Mouse (Mus musculus): Measurements from ENCODE around the gene Rnaseh2a. TPM values are rescaled to one million over a fixed set of nuclear protein-coding genes. Genes with fewer than 3 reads are reported as not detected.

The Rnaseh2a gene
- polyA plus RNA-seq (2015; fragmentation: Nextera tagmentation; extraction: Ambion mirVana): 55.0 and 55.6 TPM in 2 replicates

DNA sequence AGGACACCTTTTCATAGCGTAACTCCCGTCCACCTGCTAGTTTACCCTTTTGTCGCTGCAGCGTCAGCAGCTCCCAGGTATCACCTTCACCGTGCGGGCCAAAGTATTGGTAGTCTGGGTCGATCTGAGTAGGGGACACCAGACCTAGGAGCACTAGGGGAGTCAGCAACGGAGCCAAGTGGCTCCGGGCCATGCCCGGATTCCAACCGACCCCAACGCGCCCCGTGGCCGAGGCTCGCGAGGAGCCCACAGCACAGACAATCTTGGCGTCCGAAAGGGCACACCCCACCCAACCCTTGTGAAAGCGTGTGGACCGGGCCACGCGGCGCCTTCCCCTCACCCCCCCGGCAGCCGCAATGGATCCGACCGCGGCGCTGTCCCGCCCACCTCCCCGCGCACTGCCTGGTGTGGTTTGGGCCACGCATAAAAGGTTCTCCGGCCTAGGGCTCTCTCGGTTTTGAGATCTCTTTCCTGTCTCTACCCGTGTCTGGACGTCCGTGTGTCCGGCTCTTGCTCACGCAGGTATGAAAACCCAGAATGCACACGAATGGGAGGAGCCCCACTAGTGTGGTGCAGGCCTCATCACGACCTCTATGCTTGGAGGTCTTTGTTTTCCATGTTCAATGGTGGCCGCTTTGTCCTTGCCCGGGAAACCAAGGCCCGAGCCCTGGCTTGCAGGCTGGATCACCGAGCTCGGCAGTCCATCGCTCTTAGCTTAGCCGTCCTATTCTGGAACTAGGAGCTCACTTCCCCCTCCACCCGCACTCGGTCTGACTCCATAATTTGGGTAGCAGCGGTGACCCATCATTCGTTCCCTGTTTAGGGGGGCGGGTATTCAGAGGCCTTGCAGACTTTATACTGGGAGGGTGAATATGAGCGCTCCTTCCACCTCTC is at the start of gene Rnaseh2a, which contains the start of the genes Gm49661 and Prdx2:
Gene Rnaseh2a, minus strand, starts transcription at position 527 of the 894 bp plus-strand sequence.
Gene Gm49661, minus strand, starts transcription at position 193 of the 894 bp plus-strand sequence.
Gene Prdx2, plus strand, starts transcription at position 347 of the 894 bp plus-strand sequence.
- H3K36me3 ChIP-seq: peaks cover 35% of the 10 kb centered on the region
- H3K4me1 ChIP-seq (replicated peaks): peaks cover 60% of the 10 kb centered on the region
- H3K27me3 ChIP-seq: no peaks in the 10 kb centered on the region
- under 1% methylated on average over 56 of the region's 56 CpGs for WGBS
- peak within 1 kb of the TSS; percentile 99 for H3K9ac ChIP-seq
- peak within 1 kb of the TSS; percentile 87 for H3K4me3 ChIP-seq
- peak within 1 kb of the TSS; percentile 98 for H3K4me2 ChIP-seq
- no peaks in the 10 kb centered on the region for H3K9me3 ChIP-seq
- H3K27ac ChIP-seq (replicated peaks): peak within 1 kb of the TSS; percentile 87
- peak; percentile 66 for ATAC-seq (ENCODE audit: low read depth)

DNA sequence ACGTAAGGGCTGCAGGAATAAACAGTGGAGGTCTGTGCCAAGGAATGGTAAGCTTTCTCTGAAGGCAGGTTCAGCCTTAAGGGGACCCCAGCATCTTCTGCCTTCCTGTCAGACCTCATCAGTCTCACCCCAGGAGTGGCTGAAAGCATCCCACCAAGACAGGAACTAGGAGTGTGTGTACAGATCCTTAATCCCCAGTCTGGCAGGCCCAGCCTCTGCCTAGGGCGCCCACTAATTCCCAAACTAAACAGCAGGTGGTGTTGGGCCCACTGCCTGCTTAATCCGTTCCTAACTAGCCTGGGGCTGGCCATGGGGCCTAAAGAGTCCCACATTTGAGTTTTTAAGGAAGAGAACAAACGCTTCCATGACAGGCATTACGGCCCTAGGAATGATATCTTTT is 47.6 kb upstream of the Rnaseh2a start:
- H3K4me3 ChIP-seq: no peak overlapping the region
- H3K9ac ChIP-seq: no peak overlapping the region
- 66% methylated on average over 5 of the region's 5 CpGs for WGBS
- H3K4me2 ChIP-seq: no peak overlapping the region
- no peaks in the 10 kb centered on the region for H3K9me3 ChIP-seq
- H3K27ac ChIP-seq (replicated peaks): no peak overlapping the region
- H3K36me3 ChIP-seq: peaks cover 56% of the 10 kb centered on the region
- no peak for ATAC-seq (ENCODE audit: low read depth)
- H3K4me1 ChIP-seq (replicated peaks): peaks cover 6% of the 10 kb centered on the region; the same call in 1 of the 2 replicates
- peaks cover 29% of the 10 kb centered on the region for H3K27me3 ChIP-seq

DNA sequence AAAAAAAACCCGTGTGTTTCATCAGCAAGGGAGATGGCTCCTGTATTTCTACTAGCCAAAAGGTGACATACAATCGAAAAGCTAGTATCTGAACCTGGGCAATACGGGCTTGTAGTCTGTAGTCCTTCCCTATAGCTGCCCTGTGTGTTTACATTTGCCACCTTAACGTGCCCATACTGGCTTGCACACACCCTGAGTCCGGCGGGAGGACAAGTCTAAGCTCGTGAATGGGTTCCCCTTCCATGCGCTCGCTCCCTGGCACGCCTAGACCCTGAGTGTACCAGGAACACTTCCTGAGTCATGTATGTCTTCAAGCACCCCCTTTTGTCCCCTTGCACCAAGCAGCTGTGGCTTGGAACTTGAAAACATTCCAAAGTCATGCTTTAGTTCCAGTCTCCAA is 47.2 kb upstream of the Rnaseh2a start:
- ATAC-seq (ENCODE audit: low read depth): no peak
- Histone ChIP-seq H3K36me3 (peaks cover 51% of the 10 kb centered on the region), H3K9ac (no peak overlapping the region), H3K9me3 (no peaks in the 10 kb centered on the region), H3K27me3 (peaks cover 34% of the 10 kb centered on the region), H3K4me3 (no peak overlapping the region), H3K27ac (replicated peaks) (no peak overlapping the region), H3K4me1 (replicated peaks) (peaks cover 6% of the 10 kb centered on the region; the same call in 1 of the 2 replicates), H3K4me2 (no peak overlapping the region)
- 77% methylated on average over 10 of the region's 10 CpGs for WGBS

DNA sequence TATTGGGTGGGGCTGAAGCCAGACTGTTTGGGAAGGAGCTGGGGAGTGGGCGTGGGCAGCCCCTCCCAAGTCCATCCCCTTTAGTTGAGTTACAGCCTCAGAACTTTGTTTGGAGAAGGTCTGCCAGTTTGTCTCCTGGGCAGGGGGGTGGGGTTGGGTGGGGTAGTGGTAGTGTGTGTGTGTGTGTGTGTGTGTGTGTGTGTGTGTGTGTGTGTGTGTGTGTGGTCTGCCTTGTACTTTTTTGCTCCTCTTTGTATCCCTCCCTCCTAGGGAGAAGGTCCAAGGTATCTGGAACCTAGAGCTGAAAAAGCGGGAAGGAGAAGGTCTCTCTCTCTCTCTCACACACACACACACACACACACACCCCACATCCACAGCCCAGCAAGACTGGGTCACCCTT is 44.9 kb upstream of the Rnaseh2a start, which contains the start of gene Best2:
Gene Best2, minus strand, starts transcription at position 101 of the 400 bp plus-strand sequence.
- peak within 1 kb of the TSS; percentile 33 for H3K4me3 ChIP-seq
- peaks cover 9% of the 10 kb centered on the region; the same call in 1 of the 2 replicates for H3K4me1 ChIP-seq (replicated peaks)
- peak within 1 kb of the TSS; percentile 65 for H3K9ac ChIP-seq
- peaks cover 51% of the 10 kb centered on the region for H3K27me3 ChIP-seq
- H3K9me3 ChIP-seq: no peaks in the 10 kb centered on the region
- H3K27ac ChIP-seq (replicated peaks): no peak within 1 kb of the TSS
- no peak for ATAC-seq (ENCODE audit: low read depth)
- H3K36me3 ChIP-seq: peaks cover 28% of the 10 kb centered on the region
- WGBS: 64% methylated on average over 2 of the region's 2 CpGs
- peak within 1 kb of the TSS; percentile 64 for H3K4me2 ChIP-seq

DNA sequence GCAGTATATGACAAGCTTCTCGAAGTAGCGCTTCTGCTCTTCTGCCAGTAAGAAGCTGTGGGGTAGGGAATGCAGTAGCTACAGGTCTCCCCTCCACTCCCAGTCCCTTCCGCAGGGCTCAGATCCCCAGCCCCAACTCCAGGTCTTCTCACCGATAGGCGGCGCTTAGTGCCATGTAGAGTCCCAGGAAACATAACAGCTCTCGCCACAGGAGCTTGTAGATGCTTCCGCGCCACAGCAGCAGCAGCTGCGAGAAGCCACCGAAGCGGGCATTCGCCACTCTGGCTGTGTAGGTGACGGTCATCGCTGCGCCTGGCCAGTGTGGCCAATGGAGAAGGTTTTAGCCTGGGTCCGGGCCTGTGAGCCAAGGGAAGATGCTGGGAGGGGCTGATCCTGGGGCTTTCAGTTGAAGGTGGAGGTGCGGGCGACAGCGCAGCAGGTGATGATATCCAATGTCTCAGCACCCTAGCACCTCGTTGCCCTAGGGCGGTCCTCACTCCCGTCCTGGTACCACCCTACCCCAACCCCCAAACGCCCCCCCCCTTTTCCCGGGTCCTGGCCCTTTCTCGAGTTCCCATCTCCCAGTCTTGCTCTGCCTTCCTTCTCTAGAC is 43.8 kb upstream of the Rnaseh2a start:
- Histone ChIP-seq H3K27me3 (peaks cover 60% of the 10 kb centered on the region), H3K4me1 (replicated peaks) (peaks cover 9% of the 10 kb centered on the region; the same call in 1 of the 2 replicates), H3K4me3 (peak overlapping the region; percentile 33), H3K36me3 (peaks cover 17% of the 10 kb centered on the region), H3K9me3 (no peaks in the 10 kb centered on the region), H3K27ac (replicated peaks) (no peak overlapping the region), H3K9ac (peak overlapping the region; percentile 65), H3K4me2 (peak overlapping the region; percentile 64)
- WGBS: 4% methylated on average over 25 of the region's 26 CpGs
- peak; percentile 80; the same call in 1 of the 2 replicates for ATAC-seq (ENCODE audit: low read depth)

DNA sequence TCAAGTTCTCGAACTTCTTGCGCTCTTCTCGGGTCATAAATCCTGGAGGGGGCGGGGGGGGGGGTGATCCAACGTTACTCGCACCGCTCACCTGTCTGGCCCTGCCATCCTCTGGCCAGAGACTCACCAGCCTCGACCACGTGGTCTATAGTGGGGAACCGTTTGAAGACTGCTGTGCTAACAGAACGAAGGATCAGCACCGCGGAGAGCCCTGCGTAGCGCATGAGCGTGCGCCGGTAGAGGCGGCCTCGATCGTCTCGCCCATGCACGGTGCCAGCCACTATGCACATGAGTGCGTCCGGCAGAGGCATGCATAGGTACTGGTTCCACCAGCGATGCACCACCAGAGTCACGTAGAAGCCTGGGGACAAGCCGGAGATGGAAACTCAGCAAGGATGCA is 41.7 kb upstream of the Rnaseh2a start:
- ATAC-seq (ENCODE audit: low read depth): no peak
- WGBS: 17% methylated on average over 28 of the region's 28 CpGs
- no peak overlapping the region for H3K9ac ChIP-seq

DNA sequence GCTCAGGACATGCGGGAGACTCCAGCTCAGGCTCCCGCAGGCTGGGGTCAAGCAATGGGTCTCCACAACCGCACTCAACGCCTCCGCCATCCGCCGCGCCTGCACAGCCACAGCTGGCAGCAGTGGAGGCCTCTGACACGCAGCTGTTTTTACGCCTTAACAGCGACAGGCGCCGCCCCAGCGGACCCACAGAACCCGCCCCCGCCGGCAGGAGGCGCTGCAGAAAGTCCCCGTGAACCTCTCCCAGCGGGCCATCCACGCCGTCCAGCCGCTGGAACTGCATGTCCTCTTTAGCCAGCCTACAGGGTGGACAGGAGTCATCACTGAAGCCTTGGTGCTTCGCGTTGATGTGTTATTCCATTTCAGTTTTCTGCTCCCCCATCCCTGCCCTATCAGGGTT is 38.1 kb upstream of the Rnaseh2a start:
- Histone ChIP-seq H3K4me1 (replicated peaks) (0 out of 2 replicates have a peak, but pooled peaks cover 3% of the 10 kb centered on the region), H3K4me2 (no peak overlapping the region), H3K36me3 (peaks cover 4% of the 10 kb centered on the region; the same call in 1 of the 2 replicates), H3K27me3 (peaks cover 58% of the 10 kb centered on the region), H3K9ac (no peak overlapping the region), H3K9me3 (no peaks in the 10 kb centered on the region), H3K27ac (replicated peaks) (no peak overlapping the region), H3K4me3 (no peak overlapping the region)
- ATAC-seq (ENCODE audit: low read depth): no peak
- 18% methylated on average over 25 of the region's 25 CpGs for WGBS

More for the DNA sequence above, 41.7 kb upstream of the Rnaseh2a start:
- Histone ChIP-seq H3K9me3 (no peaks in the 10 kb centered on the region), H3K27me3 (peaks cover 73% of the 10 kb centered on the region), H3K4me2 (no peak overlapping the region), H3K4me1 (replicated peaks) (peaks cover 9% of the 10 kb centered on the region; the same call in 1 of the 2 replicates), H3K27ac (replicated peaks) (no peak overlapping the region), H3K4me3 (no peak overlapping the region), H3K36me3 (no peaks in the 10 kb centered on the region)

DNA sequence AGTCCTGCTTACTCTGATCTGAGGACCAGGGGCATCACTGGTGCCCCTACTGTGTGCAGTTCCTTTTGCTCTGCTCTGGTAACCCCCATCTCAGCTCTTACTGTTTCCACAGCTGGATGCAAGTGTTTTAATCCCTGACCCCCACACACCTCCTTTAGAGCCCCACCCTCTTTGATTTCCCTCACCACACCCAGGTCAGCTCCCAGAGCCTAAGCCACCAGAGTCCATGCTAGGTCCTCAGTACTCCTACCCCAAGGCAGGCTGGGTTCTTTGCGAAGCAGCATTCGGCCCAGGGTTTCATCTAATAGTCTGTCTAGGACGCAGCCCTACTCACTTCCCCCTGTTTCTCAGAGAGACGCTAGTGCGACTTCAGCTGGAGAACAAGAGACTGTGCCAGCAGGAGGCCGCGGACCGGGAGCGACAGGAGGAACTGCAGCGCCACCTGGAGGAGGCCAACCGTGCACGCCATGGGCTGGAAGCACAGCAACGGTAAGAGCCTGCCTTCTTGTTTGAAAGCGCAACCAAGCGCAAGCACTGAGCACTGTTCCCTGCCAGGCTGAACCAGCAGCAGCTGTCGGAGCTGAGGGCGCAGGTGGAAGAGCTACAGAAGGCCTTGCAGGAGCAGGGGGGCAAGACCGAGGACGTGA is 28.2 kb upstream of the Rnaseh2a start:
- ATAC-seq (ENCODE audit: low read depth): peak; percentile 73
- Histone ChIP-seq H3K9me3 (no peaks in the 10 kb centered on the region), H3K36me3 (peaks cover 18% of the 10 kb centered on the region), H3K4me3 (no peak overlapping the region), H3K9ac (peak overlapping the region; percentile 58; the same call in 1 of the 2 replicates), H3K27me3 (peaks cover 33% of the 10 kb centered on the region), H3K4me2 (peak overlapping the region; percentile 34), H3K4me1 (replicated peaks) (peaks cover 15% of the 10 kb centered on the region), H3K27ac (replicated peaks) (no peak overlapping the region)
- 5% methylated on average over 19 of the region's 19 CpGs for WGBS

DNA sequence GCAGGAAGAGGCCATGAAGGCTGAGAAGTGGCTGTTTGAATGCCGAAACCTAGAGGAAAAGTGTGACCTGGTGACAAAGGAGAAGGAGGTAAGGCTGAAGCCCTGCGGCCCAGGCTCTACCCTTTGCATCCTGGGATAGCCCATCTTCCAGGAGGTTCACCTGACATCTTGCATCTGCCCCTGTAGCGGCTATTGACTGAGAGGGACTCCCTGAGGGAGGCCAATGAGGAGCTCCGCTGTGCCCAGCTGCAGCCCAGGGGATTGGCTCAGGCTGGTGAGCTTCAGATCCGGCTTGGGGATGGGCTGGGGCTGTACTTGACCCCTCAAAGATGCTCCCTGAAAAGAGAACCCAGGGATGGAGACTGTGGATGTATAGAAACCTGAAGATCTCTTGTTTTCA is 27.4 kb upstream of the Rnaseh2a start:
- Histone ChIP-seq H3K9me3 (no peaks in the 10 kb centered on the region), H3K9ac (no peak overlapping the region), H3K36me3 (peaks cover 12% of the 10 kb centered on the region), H3K27me3 (peaks cover 33% of the 10 kb centered on the region), H3K4me2 (no peak overlapping the region), H3K4me3 (no peak overlapping the region), H3K4me1 (replicated peaks) (peaks cover 15% of the 10 kb centered on the region), H3K27ac (replicated peaks) (no peak overlapping the region)
- WGBS: 80% methylated on average over 5 of the region's 5 CpGs
- ATAC-seq (ENCODE audit: low read depth): no peak

DNA sequence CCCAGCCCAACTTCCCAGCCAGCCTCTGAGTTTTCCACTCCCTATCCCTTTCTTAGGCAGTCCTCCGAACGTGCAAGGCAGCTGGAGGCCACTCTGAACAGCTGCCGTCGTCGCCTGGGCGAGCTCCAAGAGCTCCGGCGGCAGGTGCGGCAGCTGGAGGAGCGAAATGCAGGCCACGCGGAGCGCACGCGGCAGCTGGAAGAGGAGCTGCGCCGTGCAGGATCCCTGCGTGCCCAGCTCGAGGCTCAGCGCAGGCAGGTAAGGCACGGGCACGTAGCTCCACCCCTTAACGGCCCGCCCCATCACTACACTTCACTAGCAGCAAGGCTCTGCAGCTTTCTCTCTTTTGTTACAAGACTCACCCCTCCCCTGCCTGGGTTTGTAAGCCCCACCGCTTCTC is 26.1 kb upstream of the Rnaseh2a start:
- WGBS: 25% methylated on average over 25 of the region's 25 CpGs
- Histone ChIP-seq H3K27ac (replicated peaks) (0 out of 2 replicates have a peak overlapping the region, but pooled peaks have one; percentile 1), H3K4me2 (no peak overlapping the region), H3K4me1 (replicated peaks) (peaks cover 22% of the 10 kb centered on the region), H3K9ac (no peak overlapping the region), H3K27me3 (peaks cover 33% of the 10 kb centered on the region), H3K4me3 (no peak overlapping the region), H3K36me3 (peaks cover 7% of the 10 kb centered on the region), H3K9me3 (no peaks in the 10 kb centered on the region)
- ATAC-seq (ENCODE audit: low read depth): no peak

DNA sequence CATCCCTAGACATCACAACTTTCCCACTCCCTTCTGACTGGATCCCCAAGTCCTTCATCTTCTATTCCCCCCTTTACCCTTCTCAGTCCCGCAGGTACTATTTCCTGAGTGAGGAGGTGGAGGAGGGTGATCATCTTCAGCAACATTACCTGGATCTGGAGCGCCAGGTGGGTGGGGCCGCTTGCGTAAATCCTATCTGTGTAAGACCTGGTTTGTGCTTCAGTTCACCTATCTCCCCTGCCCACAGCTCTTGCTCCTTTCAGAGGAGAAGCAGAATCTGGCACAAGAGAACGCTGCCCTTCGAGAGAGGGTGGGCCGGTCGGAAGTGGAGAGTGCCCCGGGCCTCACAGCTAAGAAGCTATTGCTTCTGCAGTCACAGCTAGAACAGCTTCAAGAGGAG is 24.8 kb upstream of the Rnaseh2a start:
- Histone ChIP-seq H3K4me3 (no peak overlapping the region), H3K4me1 (replicated peaks) (peaks cover 29% of the 10 kb centered on the region), H3K9me3 (no peaks in the 10 kb centered on the region), H3K36me3 (peaks cover 7% of the 10 kb centered on the region), H3K4me2 (no peak overlapping the region), H3K9ac (no peak overlapping the region), H3K27ac (replicated peaks) (no peak overlapping the region), H3K27me3 (peaks cover 33% of the 10 kb centered on the region)
- ATAC-seq (ENCODE audit: low read depth): no peak
- WGBS: 93% methylated on average over 9 of the region's 9 CpGs

All from neural tube, embryonic 13.5 days (tissue).